10 mouse cellular contexts compared by ENCODE assay signal in genomic region chr13:92613094-92613493, GRCm38 (mm10). TPM values are rescaled to one million over a fixed set of nuclear protein-coding genes. Genes with fewer than 3 reads are reported as not detected.
DNase-seq lines count a peak whose midpoint lies in the region; ATAC-seq and TF ChIP-seq lines count a peak whose summit lies in the region.
"Had no signal": no experiment of that assay in that cellular context is flagged by ENCODE, and none has a peak within 500 bp of the region (broad histone marks: within the 10 kb centered on the region; RNA-seq: fewer than 3 reads in every experiment).

No protein-coding gene starts in this region.

- DNase-seq in layer of hippocampus, adult 11-12 months (ENCODE audit: low spot score), result peak; percentile 4
- no peak for DNase-seq in layer of hippocampus, postnatal 25 days (ENCODE audit: extremely low spot score in 1 of 2, low spot score in 1 of 2)
- DNase-seq in Patski (ENCODE audit: low read depth, low spot score), result no peak
- no peak for DNase-seq in cerebellum, postnatal 4 days (ENCODE audit: low spot score in 2 of 2)
- DNase-seq in thymus, postnatal 36 days, result no peak
- no peak for DNase-seq in kidney, adult 8-10 months
- DNase-seq: kidney, adult 18-20 months had no signal

- peaks cover 18% of the 10 kb centered on the region for H3K4me1 ChIP-seq in forebrain, embryonic 16.5 days (replicated peaks; ENCODE audit: control insufficient read depth, insufficient read depth, low read length)
- peaks cover 18% of the 10 kb centered on the region for H3K4me1 ChIP-seq in midbrain, embryonic 13.5 days (replicated peaks)

- H3K27me3 ChIP-seq in Patski, result no peaks in the 10 kb centered on the region
- no peaks in the 10 kb centered on the region for H3K27me3 ChIP-seq in forebrain, embryonic 16.5 days (replicated peaks; ENCODE audit: control insufficient read depth, insufficient read depth, low read length)
- 0 out of 2 replicates have a peak, but pooled peaks cover 5% of the 10 kb centered on the region for H3K27me3 ChIP-seq in midbrain, embryonic 13.5 days
- H3K27me3 ChIP-seq: embryonic facial prominence, embryonic 12.5 days had no signal

- CTCF ChIA-PET in Patski (lab: Charles Lee), result interaction anchor here (1.0 to 1.3 kb wide), 2 partner anchors 16 to 127 kb away, joined by 3 read pairs; no protein-coding TSS in a partner anchor

- POLR2A ChIA-PET in Patski (lab: Charles Lee), result no interaction called here

- H3K27ac ChIP-seq in forebrain, embryonic 16.5 days (ENCODE audit: low read length), result no peak overlapping the region
- no peak overlapping the region for H3K27ac ChIP-seq in midbrain, embryonic 13.5 days
- H3K27ac ChIP-seq: embryonic facial prominence, embryonic 12.5 days had no signal

- in situ Hi-C loops in Patski (cut with MboI; ENCODE audit: low pct_unique_long_range_greater_than_20kb), result no loop called here

- H3K36me3 ChIP-seq in forebrain, embryonic 16.5 days (ENCODE audit: control insufficient read depth, insufficient read depth), result no peaks in the 10 kb centered on the region
- H3K36me3 ChIP-seq in midbrain, embryonic 13.5 days, result no peaks in the 10 kb centered on the region
- H3K36me3 ChIP-seq: embryonic facial prominence, embryonic 12.5 days had no signal

- WGBS in forebrain, embryonic 16.5 days, result 81% methylated on average over 5 of the region's 5 CpGs
- 86% methylated on average over 5 of the region's 5 CpGs for WGBS in midbrain, embryonic 13.5 days

- ATAC-seq in Patski, result peak; percentile 78
- ATAC-seq in forebrain, embryonic 16.5 days, result no peak
- no peak for ATAC-seq in midbrain, embryonic 13.5 days

- TF ChIP-seq CTCF in Patski (IDR thresholded peaks at IDR 0.05), result no peak

- H3K9me3 ChIP-seq in forebrain, embryonic 16.5 days (ENCODE audit: control insufficient read depth, low read length), result no peaks in the 10 kb centered on the region
- H3K9me3 ChIP-seq in midbrain, embryonic 13.5 days, result no peaks in the 10 kb centered on the region
- H3K9me3 ChIP-seq: embryonic facial prominence, embryonic 12.5 days had no signal

- no peak overlapping the region for H3K9ac ChIP-seq in forebrain, embryonic 16.5 days (replicated peaks; ENCODE audit: low read depth, low read length)
- no peak overlapping the region for H3K9ac ChIP-seq in midbrain, embryonic 13.5 days (replicated peaks)
- H3K9ac ChIP-seq: embryonic facial prominence, embryonic 12.5 days had no signal

- no peak overlapping the region; the same call in 1 of the 2 replicates for H3K4me3 ChIP-seq in forebrain, embryonic 16.5 days (replicated peaks; ENCODE audit: low read length)
- H3K4me3 ChIP-seq in midbrain, embryonic 13.5 days (replicated peaks), result no peak overlapping the region
- H3K4me3 ChIP-seq: embryonic facial prominence, embryonic 12.5 days had no signal

- H3K4me2 ChIP-seq in forebrain, embryonic 16.5 days (ENCODE audit: low read length), result peak overlapping the region; percentile 79
- H3K4me2 ChIP-seq in midbrain, embryonic 13.5 days (replicated peaks), result peak overlapping the region; percentile 83

RNA-seq across cellular contexts. Expression of gene Serinc5, which starts 2.2 kb away (rescaled TPM):
- total RNA-seq in layer of hippocampus, postnatal 25 days (2021), result 10 to 100 TPM; 71.1 to 78.5 TPM
- 13.8 TPM for polyA plus RNA-seq in Patski (2021)
- polyA plus RNA-seq in forebrain, embryonic 16.5 days (2015; fragmentation: Nextera tagmentation; extraction: Ambion mirVana), result 21.6 and 28.8 TPM in 2 replicates
- polyA plus RNA-seq in midbrain, embryonic 13.5 days (2015; fragmentation: Nextera tagmentation; extraction: Ambion mirVana), result 12.5 and 14.1 TPM in 2 replicates

RNA-seq across cellular contexts. Expression of gene Spz1, which starts 37.1 kb away (rescaled TPM):
- total RNA-seq in layer of hippocampus, postnatal 25 days (2021), result not detected
- not detected for polyA plus RNA-seq in Patski (2021)
- polyA plus RNA-seq in forebrain, embryonic 16.5 days (2015; fragmentation: Nextera tagmentation; extraction: Ambion mirVana), result not detected in 2 replicates
- polyA plus RNA-seq in midbrain, embryonic 13.5 days (2015; fragmentation: Nextera tagmentation; extraction: Ambion mirVana), result not detected in 2 replicates
- polyA plus RNA-seq: embryonic facial prominence, embryonic 12.5 days had no signal
